Mouse (Mus musculus) layer of hippocampus, postnatal 36 days (tissue): ENCODE data around the gene Commd3. TPM values are rescaled to one million over a fixed set of nuclear protein-coding genes. Genes with fewer than 3 reads are reported as not detected.

ENCODE experiments used
- DNase-seq, 2 experiments: peaks; one replicate each; pipeline ENCODE4 v3.0.0; 2022
- total RNA-seq, 2 experiments: library from RNA; stranded (reverse); gene quantifications; 2 replicates each; pipeline ENCODE4 v1.2.3; 2021

Commd3 gene
- total RNA-seq, 2 experiments from 2014 or later = 103 to 112 TPM

GRCm38 (mm10) chr2:18724462-18724861 is 52.3 kb downstream of the Commd3 start:
- no peak for DNase-seq

Other genes starting within 250 kb of the Commd3 start
- gene Bmi1, start 4.6 kb downstream of the Commd3 start, total RNA-seq = 10 to 100 TPM; 58.4 to 67.5 TPM
- gene Spag6, start 21.6 kb downstream of the Commd3 start, total RNA-seq = 1 to 10 TPM; 3.0 to 5.3 TPM